8 mouse cellular contexts compared by ENCODE assay signal in the genomic region with DNA sequence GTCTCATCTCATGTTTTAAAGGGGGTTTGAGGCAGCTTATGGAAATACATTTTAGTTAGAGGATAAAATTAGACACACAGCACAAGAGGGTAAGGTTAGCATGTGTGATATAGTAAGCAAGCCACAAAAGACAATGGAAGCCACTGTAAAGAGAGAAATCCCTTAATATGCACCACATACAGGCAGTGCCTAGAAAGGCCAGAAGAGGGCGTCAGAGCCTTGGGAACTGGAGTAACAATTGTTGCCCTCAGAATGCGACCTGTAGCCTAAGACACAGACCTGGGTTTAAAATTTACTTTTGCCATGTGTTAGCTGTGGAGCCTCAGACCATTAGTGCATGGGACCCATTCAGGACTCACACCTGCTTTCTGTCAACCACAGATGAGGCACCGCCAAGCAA. TPM values are rescaled to one million over a fixed set of nuclear protein-coding genes. Genes with fewer than 3 reads are reported as not detected.
DNase-seq lines count a peak whose midpoint lies in the region; ATAC-seq and TF ChIP-seq lines count a peak whose summit lies in the region.

No protein-coding gene starts in this region.

- 28% methylated on average over 3 of the region's 3 CpGs for WGBS in intestine, postnatal 0 days
- WGBS in intestine, embryonic 15.5 days: 26% methylated on average over 3 of the region's 3 CpGs

- no peaks in the 10 kb centered on the region for H3K36me3 ChIP-seq in intestine, postnatal 0 days (ENCODE audit: control insufficient read depth, insufficient read depth)
- H3K36me3 ChIP-seq in intestine, embryonic 15.5 days: no peaks in the 10 kb centered on the region

- H3K27me3 ChIP-seq in intestine, postnatal 0 days (replicated peaks; ENCODE audit: control insufficient read depth, insufficient read depth, low read length): no peaks in the 10 kb centered on the region
- H3K27me3 ChIP-seq in intestine, embryonic 15.5 days (replicated peaks): no peaks in the 10 kb centered on the region

- H3K4me1 ChIP-seq in intestine, postnatal 0 days (replicated peaks; ENCODE audit: control insufficient read depth, insufficient read depth, low read length): no peaks in the 10 kb centered on the region
- H3K4me1 ChIP-seq in intestine, embryonic 15.5 days (replicated peaks): 0 out of 2 replicates have a peak, but pooled peaks cover 3% of the 10 kb centered on the region

- H3K4me2 ChIP-seq in intestine, postnatal 0 days (replicated peaks; ENCODE audit: low read depth): no peak overlapping the region
- H3K4me2 ChIP-seq in intestine, embryonic 15.5 days (replicated peaks): no peak overlapping the region

- H3K4me3 ChIP-seq in intestine, postnatal 0 days (ENCODE audit: low read depth, low read length): no peak overlapping the region
- H3K4me3 ChIP-seq in intestine, embryonic 15.5 days (replicated peaks): no peak overlapping the region

- H3K27ac ChIP-seq in intestine, postnatal 0 days (ENCODE audit: low read depth, low read length): no peak overlapping the region
- H3K27ac ChIP-seq in intestine, embryonic 15.5 days: no peak overlapping the region

- no peak overlapping the region for H3K9ac ChIP-seq in intestine, postnatal 0 days (ENCODE audit: low read depth, low read length)
- no peak overlapping the region for H3K9ac ChIP-seq in intestine, embryonic 15.5 days

- no peaks in the 10 kb centered on the region for H3K9me3 ChIP-seq in intestine, postnatal 0 days (ENCODE audit: control insufficient read depth)
- H3K9me3 ChIP-seq in intestine, embryonic 15.5 days: no peaks in the 10 kb centered on the region

- TF ChIP-seq CTCF in intestine, postnatal 0 days (IDR thresholded peaks at IDR 0.05; ENCODE audit: low read depth): peak; percentile 68

- ATAC-seq in intestine, postnatal 0 days: no peak
- no peak for ATAC-seq in intestine, embryonic 15.5 days

- DNase-seq in A20 (ENCODE audit: low read depth, low spot score): peak; percentile 45
- DNase-seq in MN1 (ENCODE audit: low spot score): peak; percentile 37
- DNase-seq in induced T-regulatory cell, adult 2 months (ENCODE audit: low read depth): peak; percentile 30
- DNase-seq in thymus, postnatal 0 days (ENCODE audit: low spot score): peak; percentile 30
- DNase-seq in urinary bladder, adult 2 months (ENCODE audit: low spot score): no peak
- no peak for DNase-seq in gastrocnemius, adult 18-20 months (ENCODE audit: low spot score)

RNA-seq across cellular contexts. Expression of a gene that starts 54.2 kb away (rescaled TPM):
- polyA plus RNA-seq in intestine, postnatal 0 days (2015; fragmentation: Nextera tagmentation; extraction: Ambion mirVana): 5.9 and 6.3 TPM in 2 replicates
- polyA plus RNA-seq in intestine, embryonic 15.5 days (2015; fragmentation: Nextera tagmentation; extraction: Ambion mirVana): 10.3 and 11.7 TPM in 2 replicates
- polyA plus RNA-seq in thymus, postnatal 0 days (2015; fragmentation: Nextera tagmentation; extraction: Ambion mirVana): 0.81 and 1.0 TPM in 2 replicates
- polyA plus RNA-seq in urinary bladder, adult 2 months (2012; rRNA removed): 3.7 TPM in 2 replicates
- total RNA-seq in gastrocnemius, adult 18-20 months (2021): under 1 TPM; 0.34 to 0.69 TPM

Comparison
In these comparisons a context has a peak if more than half of its experiments do, and no peak if none do; other contexts are left out.
1. DNase-seq: peak in A20 (single experiment), MN1 (single experiment), induced T-regulatory cell, adult 2 months (single experiment) and thymus, postnatal 0 days (single experiment); none in urinary bladder, adult 2 months (single experiment) and gastrocnemius, adult 18-20 months (single experiment).